Mouse (Mus musculus): ENCODE measurements around the gene Rrm1.
"Not testable (repeated sequence)": the region's sequence is repeated elsewhere in the genome, so short reads cannot be mapped to it uniquely, and the experiment has no call there.

The Rrm1 gene

GRCm38 (mm10) chr7:102477377-102477776 lies 35.9 kb downstream of the Rrm1 start:
- DNase-seq (ENCODE audit: low spot score in 2 of 2): no peak

- DNase-seq (ENCODE audit: low spot score in 2 of 2): no peak
Observed at GRCm38 (mm10) chr7:102478425-102478824, 36.9 kb downstream of the Rrm1 start.

DNA sequence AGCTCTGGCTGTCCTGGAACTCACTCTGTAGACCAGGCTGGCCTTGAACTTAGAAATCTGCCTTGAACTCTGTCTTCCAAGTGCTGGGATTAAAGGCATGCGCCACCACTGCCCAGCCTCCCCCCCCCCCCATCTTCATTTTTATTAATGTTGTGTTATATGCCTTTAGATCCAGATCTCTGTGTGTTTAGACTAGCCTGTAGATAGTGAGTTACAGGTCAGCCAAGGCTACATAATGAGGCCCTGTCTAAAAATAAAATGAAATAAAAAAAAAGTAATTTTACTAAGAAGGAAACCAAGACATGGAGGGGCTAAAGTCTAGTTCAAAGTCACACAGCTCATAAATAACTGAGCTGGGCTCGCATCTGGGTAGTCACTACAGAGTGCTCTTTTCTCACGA lies 37.4 kb downstream of the Rrm1 start:
- no peak for DNase-seq (ENCODE audit: low spot score in 2 of 2)

- DNase-seq (ENCODE audit: low spot score in 2 of 2): no peak
Observed at GRCm38 (mm10) chr7:102479368-102480078, 38.0 kb downstream of the Rrm1 start.

GRCm38 (mm10) chr7:102480821-102481220 lies 39.3 kb downstream of the Rrm1 start:
- no peak for DNase-seq (ENCODE audit: low spot score in 2 of 2)

- no peak for DNase-seq (ENCODE audit: low spot score in 2 of 2)
Observed at GRCm38 (mm10) chr7:102481579-102481978, 40.1 kb downstream of the Rrm1 start, which contains the start of gene Olfr543. Olfr543 (minus strand) TSS chr7:102481679.

DNA sequence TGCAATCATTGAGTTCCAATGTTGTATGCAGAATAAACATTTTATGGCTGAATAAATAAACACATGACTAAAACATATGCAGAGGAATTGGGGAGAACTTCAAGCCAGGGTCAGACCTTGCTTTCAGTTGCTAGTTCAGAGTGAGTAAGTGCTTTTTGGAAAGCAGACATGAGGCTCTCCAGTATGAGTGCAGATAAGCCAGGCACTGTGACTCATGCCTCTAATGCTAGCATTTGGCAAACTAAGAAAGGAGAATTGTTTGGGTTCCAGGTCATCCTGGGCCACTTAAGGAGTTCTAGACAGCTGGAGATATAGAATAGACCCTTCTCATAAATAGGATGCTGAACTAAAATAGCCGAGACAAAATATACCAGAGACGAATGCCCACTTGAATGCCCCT lies 42.2 kb downstream of the Rrm1 start:
- no peak for DNase-seq (ENCODE audit: low spot score in 2 of 2)

GRCm38 (mm10) chr7:102484766-102485165 lies 43.3 kb downstream of the Rrm1 start:
- DNase-seq (ENCODE audit: low spot score in 2 of 2): not testable (repeated sequence)

GRCm38 (mm10) chr7:102486105-102486504 lies 44.6 kb downstream of the Rrm1 start:
- no peak for DNase-seq (ENCODE audit: low spot score in 2 of 2)

DNA sequence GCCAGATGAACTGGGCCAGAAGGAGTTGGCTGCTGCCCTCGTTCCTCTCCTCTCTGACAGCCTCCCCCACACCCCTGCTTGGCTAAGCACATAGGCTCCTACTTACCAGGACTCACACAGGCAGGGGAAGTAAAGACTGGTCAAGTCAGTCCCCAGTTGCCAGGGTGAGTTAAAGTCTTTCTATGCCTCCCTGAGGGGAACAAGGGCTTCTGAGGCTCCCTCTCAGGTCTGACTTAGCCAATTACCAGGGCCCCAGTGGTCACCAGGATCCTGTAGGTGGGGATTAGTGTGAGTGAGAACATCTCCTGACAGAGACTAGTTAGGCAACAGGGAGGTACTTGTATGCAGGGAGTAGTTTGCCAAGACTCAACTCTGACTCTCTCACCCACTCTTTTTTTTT lies 46.7 kb downstream of the Rrm1 start, which contains the start of gene Olfr544:
Olfr544 (minus strand) TSS at position 153 of the 400 bp plus-strand sequence.
- no peak for DNase-seq (ENCODE audit: low spot score in 2 of 2)

- DNase-seq (ENCODE audit: low spot score in 2 of 2): not testable (repeated sequence)
Observed at GRCm38 (mm10) chr7:102494416-102494815, 52.9 kb downstream of the Rrm1 start.

DNA sequence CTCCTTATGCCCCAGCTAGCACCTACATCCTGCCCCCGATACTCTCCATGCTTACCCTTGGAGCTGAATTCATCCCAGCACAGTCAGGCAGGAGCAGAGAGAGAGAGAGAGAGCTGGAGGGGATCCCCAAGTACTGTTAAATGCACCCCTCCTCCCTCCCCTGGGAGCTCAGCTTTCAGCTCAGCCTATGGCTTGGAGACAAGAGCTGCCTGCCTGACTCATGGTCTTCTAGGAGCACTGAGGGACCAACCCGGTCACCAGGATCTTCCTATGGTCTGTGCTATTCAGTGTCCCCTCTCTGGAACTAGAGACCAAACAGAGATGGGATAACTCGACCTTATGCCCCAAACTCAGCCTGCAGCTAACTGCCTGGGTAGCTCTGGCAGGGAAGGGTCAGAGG lies 58.0 kb downstream of the Rrm1 start, which contains the start of gene Olfr545:
Olfr545 (minus strand) TSS at position 101 of the 400 bp plus-strand sequence.
- no peak for DNase-seq (ENCODE audit: low spot score in 2 of 2)

DNA sequence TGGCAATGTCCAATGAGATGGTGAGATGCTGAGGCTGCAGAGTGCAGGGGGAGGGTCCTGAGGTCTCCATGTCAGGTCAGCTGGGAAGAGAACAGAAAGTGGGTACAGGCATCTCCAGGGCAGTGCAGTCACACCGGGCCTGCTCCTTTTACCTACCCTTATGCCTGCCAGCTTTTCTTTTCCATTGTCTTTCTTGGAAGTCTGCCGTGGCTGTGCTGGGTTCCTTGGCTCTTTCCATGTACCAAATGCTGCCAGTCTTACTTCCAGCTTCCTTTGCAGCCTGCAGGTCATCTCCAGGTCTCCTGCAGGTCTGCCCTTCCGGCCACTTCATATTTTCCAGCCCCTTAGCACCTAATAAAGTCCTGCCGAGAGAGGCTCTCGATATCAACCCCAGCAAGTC lies 60.5 kb downstream of the Rrm1 start:
- no peak for DNase-seq (ENCODE audit: low spot score in 2 of 2)

- peak; percentile 63 to 78 for DNase-seq (ENCODE audit: low spot score in 2 of 2)
Observed at GRCm38 (mm10) chr7:102506848-102507247, 65.4 kb downstream of the Rrm1 start.

DNA sequence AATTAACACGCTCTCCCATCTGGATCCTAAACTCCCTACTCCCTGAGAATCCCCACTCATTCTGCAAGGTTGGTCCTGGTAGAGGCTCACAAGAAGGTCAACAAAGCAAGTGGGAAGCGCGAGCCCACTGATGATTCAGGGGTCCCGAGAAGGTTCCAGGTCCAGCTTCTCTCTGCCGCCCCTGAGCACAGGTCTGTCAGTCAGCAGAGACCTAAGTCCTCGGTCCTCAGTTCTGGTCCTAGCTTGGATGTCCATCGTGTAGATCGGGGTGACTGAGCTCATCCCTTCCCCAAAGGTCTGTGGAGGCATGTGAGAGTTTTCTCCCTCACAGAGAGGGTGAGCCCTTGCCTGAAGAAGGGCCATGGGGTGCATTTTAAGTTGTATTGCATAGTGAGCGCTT lies 66.6 kb downstream of the Rrm1 start:
- no peak for DNase-seq (ENCODE audit: low spot score in 2 of 2)

DNA sequence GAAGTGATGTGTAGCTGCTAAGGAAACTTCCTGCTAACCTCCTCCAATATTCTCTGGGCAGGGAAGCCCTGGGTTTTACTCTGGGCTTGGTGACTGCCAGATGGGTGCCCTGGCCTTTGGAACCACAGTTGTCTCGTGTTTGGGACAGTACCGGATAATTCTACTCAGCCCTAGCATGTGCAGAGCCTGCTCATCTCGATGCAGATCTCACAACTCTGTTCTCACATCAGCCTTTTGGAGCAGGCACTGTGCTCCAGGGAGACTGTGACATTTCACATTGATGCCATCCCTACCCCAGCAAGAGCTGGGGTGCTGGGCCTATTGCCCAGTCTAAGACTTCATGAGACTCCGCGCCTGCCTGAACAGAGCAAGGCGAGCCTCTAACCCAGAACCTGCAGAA lies 67.2 kb downstream of the Rrm1 start:
- no peak for DNase-seq (ENCODE audit: low spot score in 2 of 2)

DNA sequence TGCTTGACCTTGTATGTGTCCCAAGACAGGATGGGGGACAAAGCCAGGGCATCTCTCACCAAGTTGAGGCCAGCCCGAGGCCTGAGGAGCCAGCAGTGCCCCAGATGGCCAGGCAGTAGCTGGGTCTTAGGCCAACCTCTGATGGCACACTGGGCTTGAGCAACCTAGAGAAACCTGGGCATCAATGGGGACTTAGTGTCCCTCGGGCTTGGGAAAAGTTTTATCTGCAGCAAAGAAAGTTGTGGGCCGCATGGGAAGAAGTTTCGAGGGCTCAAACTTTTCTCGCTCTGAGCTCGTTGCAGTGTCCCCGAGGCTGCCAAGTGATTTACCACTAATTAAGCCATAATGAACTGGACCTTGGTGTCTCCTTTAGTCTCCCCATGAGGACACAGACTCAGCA lies 68.2 kb downstream of the Rrm1 start:
- no peak for DNase-seq (ENCODE audit: low spot score in 2 of 2)

- DNase-seq (ENCODE audit: low spot score in 2 of 2): no peak
Observed at GRCm38 (mm10) chr7:102511927-102512326, 70.4 kb downstream of the Rrm1 start.

GRCm38 (mm10) chr7:102512814-102513435 lies 71.4 kb downstream of the Rrm1 start:
- DNase-seq (ENCODE audit: low spot score in 2 of 2): peak; percentile 49 to 83

DNA sequence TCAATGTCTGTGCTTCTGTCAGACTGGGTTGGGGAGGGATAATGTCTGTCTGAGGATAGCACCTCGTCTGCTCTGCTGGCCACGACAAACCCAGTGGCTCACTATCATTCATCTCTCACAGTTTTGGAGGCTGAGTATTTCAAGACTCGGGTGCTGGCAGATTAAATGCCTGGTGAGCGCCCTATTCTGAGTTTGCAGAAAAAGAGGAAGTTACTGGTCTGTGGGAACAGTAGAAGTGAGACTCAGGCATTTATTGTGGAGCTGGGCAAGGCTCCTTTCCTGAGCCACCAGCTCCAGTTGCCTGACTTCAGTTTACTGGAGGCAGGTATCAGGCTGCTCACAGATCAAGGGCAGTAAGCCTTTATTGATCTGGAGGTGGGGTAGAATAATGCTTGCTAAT lies 72.6 kb downstream of the Rrm1 start:
- no peak for DNase-seq (ENCODE audit: low spot score in 2 of 2)

DNA sequence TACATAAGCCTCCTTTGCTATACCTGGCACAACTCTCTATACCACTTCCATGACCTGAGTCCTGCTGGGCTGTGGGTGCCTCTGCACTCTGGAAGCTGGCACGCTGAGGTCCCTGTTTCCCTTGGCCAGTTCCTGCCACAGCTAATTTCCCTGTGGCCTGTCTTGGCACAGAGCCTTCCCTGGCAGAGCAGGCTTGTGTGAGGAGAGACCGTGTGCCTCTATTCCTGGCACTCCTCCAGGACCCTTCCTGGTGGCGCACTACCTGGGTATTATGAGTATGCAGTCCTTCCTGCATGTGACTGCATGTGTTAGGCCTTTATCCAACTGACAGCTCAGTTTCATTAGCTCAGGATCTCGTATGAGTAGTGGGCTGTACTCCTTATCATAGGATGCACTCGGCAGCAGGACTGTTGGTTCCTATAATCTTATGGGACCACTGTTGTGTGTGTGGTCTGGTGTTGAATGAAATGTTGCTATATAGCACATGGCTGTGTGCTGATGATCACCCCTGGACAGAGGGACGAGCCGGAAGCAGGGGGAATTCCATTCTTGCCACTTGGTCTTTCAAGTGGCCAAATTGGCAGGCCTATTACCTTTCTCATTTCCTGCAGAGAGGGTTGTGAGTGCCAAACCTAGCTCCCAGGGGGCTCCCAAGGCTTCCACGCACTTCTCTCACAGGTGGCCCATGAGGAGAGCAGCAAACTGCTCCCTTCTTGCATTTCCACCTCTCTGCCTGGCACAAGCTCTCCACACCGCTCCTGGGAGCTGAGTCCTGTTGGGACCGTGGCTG lies 75.0 kb downstream of the Rrm1 start:
- DNase-seq (ENCODE audit: low spot score in 2 of 2): no peak

DNA sequence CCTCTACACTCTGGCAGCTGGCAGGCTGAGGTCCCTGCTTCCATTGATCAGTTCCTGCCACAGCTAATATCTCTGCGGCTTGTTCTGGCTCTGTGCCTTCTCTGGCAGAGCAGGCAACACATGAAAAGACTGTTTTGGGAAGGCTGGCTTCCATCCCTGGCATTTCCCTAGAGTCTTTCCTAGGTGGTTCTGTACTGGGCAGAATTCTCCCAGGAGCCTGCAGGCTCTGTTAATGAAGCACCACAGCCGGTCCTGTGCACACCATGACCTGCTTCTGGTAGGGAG lies 75.5 kb downstream of the Rrm1 start:
- DNase-seq (ENCODE audit: low spot score in 2 of 2): no peak

All from frontal cortex, postnatal 14 days (tissue).